Mouse (Mus musculus) spleen, adult 2 months (tissue): ENCODE data around the gene Olfr315. TPM values are rescaled to one million over a fixed set of nuclear protein-coding genes. Genes with fewer than 3 reads are reported as not detected.
"Not testable (repeated sequence)": the region's sequence is repeated elsewhere in the genome, so short reads cannot be mapped to it uniquely, and the experiment has no call there.

Source experiments
- DNase-seq, 2 experiments: peaks; one replicate each; pipeline versions ENCODE4 v3.0.0 to v3.0.0-alpha.2; 2012 to 2021; ENCODE audit warnings: low spot score in 2 of 2, low read depth in 1 of 2
- H3K27ac ChIP-seq: fragments of 200-500 bp; 2 replicates; pipeline ENCODE4 v1.5.1; 2012; ENCODE audit warnings: low read length, inconsistent platforms; ENCODE audit not compliant: insufficient read depth
- H3K27me3 ChIP-seq: fragments of 200-500 bp; 2 replicates; pipeline ENCODE4 v1.6.1; 2012; ENCODE audit warnings: mild to moderate bottlenecking, moderate library complexity, low read length, inconsistent platforms; ENCODE audit not compliant: control insufficient read depth, insufficient read depth
- H3K36me3 ChIP-seq: fragments of 200-500 bp; 2 replicates; pipeline ENCODE4 v1.6.1; 2012; ENCODE audit warnings: mild to moderate bottlenecking, low read length, inconsistent platforms; ENCODE audit not compliant: control insufficient read depth, insufficient read depth
- H3K4me1 ChIP-seq: fragments of 200-500 bp; 2 replicates; pipeline ENCODE4 v1.6.1; 2011; ENCODE audit warnings: inconsistent platforms; ENCODE audit not compliant: control insufficient read depth, insufficient read depth, insufficient read length
- H3K4me3 ChIP-seq: fragments of 200-500 bp; 2 replicates; pipeline ENCODE4 v1.5.1; 2011; ENCODE audit warnings: mild to moderate bottlenecking, inconsistent platforms; ENCODE audit not compliant: insufficient read depth, insufficient read length; ENCODE audit errors: extremely low read depth
- CTCF ChIP-seq: fragments of 200-500 bp; IDR thresholded peaks from 2 replicates; pipeline ENCODE4 v1.5.1; 2011; ENCODE audit warnings: mild to moderate bottlenecking, inconsistent platforms; ENCODE audit not compliant: insufficient read depth, insufficient read length, insufficient replicate concordance; ENCODE audit errors: extremely low read depth
- POLR2A ChIP-seq: fragments of 200-500 bp; IDR thresholded peaks from 2 replicates; pipeline ENCODE4 v1.6.1; 2011; ENCODE audit warnings: low read depth, low read length, inconsistent platforms
- WGBS: fragments of 180-500 bp; shearing (Covaris S2); methylation state at CpG from one replicate; pipeline ENCODE4 v1.1.7; 2018; 5-methylcytosine and 5-hydroxymethylcytosine counted together
- polyA plus RNA-seq: library from polyadenylated mRNA; depleted of rRNA; stranded (reverse); fragments of >200 nt; gene quantifications from 2 replicates; pipeline ENCODE4 v1.2.3, GENCODE M21; 2012; rRNA removed

The Olfr315 gene
- not detected in 2 replicates for polyA plus RNA-seq

DNA sequence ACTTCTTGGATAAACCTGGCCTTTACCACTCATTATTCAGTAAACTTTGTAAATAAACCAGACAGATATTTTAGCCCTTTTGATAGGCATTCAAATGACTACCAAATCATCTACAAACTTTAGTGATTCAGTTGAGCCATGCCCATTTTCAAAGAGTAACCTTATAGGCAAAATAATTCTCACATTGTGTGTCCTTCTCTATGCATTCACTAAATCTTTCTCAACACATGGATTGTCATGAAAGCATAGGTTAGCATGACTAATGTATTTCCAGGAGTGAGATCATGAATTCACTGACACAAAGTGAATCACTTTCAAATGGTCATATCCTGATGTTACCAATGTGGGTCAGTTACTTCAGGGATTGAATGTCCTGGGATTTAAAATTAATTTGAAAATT, at the start of gene Olfr315:
TSS of gene Olfr315 (plus strand) at position 301 of the 400 bp plus-strand sequence.
- Histone ChIP-seq H3K27me3 (no peaks in the 10 kb centered on the region), H3K4me3 (no peak within 1 kb of the TSS), H3K27ac (no peak within 1 kb of the TSS), H3K36me3 (no peaks in the 10 kb centered on the region), H3K4me1 (no peaks in the 10 kb centered on the region)
- TF ChIP-seq POLR2A = no peak
- no peak for TF ChIP-seq CTCF
- DNase-seq = no peak

DNA sequence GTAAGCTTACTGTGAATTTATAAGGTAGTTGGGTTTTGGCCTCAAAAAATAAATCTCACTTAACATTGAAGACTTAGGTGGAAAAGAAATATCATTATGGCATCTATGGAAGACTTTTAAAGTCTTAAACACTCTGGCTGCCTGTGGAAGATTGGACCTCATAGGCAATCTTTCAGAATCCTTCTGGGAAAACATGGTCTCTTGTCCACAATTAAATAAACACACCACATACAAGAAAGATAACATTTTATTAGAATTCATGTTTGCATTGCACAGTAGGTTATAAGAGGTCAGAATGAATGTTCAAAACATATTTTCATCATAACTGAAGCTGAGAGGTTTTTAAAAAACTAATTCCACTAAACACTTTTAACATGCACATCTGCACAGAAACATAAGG, 49.1 kb upstream of the Olfr315 start, which contains the start of gene Olfr318:
TSS of gene Olfr318 (minus strand) at position 101 of the 400 bp plus-strand sequence.
- no peak within 1 kb of the TSS for H3K27ac ChIP-seq

DNA sequence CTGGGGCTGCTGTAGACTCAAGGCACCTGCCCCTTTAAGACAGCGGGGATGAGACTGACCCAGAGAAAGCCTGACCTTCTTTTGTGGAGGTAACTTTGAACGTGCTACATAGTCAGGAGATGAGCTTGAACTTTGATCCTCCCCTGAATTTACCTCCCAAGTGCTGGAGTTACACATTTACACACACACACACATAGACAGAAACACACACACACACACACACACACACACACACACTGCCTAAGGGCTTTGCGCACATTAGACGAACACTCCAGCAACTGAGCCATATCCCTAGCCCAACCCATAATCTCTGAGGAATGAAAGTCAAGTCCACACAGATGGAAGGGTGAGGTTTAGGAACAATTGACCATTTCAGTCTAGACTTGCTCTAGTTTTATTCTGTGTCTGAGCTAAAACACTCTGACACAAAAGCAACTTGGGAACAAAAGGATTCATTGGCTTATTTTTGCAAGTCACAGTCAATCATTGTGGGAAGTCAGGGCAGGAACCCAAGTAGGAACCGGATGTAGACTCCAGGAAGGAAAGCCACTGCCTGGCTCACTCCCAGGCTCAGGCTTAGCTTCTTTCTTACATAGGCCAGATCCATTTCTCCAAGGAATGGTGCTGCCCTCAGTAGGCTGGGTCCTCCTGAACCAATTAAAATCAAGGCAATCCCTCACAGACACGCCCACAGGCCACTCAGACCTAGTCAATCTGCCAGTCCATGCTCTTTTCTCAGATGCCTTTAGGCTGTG, 44.9 kb upstream of the Olfr315 start:
- H3K36me3 ChIP-seq, DNase-seq, H3K27me3 ChIP-seq, H3K4me3 ChIP-seq, H3K4me1 ChIP-seq, H3K27ac ChIP-seq: not testable (repeated sequence)
- WGBS = 79% methylated on average over 6 of the region's 6 CpGs

More for the DNA sequence above, 49.1 kb upstream of the Olfr315 start, which contains the start of gene Olfr318:
- Histone ChIP-seq H3K4me3 (no peak within 1 kb of the TSS), H3K4me1 (no peaks in the 10 kb centered on the region), H3K36me3 (no peaks in the 10 kb centered on the region), H3K27me3 (no peaks in the 10 kb centered on the region)
- DNase-seq = no peak
- TF ChIP-seq CTCF (no peak), POLR2A (no peak)

DNA sequence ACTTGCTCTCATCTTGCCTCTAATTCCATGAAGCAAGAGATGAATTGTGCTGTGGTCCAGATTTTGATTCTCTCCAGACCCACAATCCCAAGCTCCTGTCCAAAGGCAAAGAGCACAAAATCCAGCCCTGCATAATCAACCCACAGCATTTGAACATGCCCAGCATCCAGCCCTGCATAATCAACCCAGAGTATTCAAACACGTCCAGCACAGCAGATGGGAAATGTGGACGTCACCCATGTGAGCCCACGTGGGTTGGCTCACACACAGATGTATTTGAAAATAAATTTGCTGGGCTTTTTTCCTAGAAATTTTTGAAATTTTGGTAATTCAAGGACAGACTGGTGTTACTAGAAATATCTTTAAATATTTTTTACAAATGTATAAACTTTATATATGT, 39.6 kb upstream of the Olfr315 start:
- 56% methylated on average over 3 of the region's 3 CpGs for WGBS
- H3K4me1 ChIP-seq = no peaks in the 10 kb centered on the region
- no peak overlapping the region for H3K4me3 ChIP-seq
- no peaks in the 10 kb centered on the region for H3K36me3 ChIP-seq
- no peaks in the 10 kb centered on the region for H3K27me3 ChIP-seq
- H3K27ac ChIP-seq = no peak overlapping the region
- no peak for TF ChIP-seq POLR2A
- no peak for TF ChIP-seq CTCF
- no peak for DNase-seq

DNA sequence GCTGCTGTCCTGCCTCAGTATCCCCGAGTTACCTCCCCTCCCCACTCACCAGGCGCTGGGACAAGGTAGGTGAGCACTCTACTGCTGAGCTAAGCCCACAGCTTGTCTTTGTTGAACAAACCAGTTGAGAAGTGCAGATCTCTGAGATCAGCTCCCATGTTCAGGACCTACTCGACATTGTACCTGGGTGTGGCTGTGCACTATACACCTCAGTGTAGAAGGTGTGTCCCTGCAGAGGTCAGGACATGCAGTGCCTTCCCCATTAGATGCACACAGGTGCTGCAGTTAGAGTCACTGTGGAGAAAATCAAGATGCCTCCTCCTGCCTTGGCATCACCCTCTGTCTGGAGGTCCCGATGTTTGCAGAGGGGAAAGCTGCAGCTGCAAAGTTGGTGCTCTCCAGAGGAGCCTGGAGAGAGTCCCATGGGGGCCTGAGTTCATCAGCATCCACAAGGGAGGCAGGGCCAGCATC, 34.2 kb upstream of the Olfr315 start, which contains the start of gene Olfr317:
TSS of gene Olfr317 (minus strand) at position 421 of the 471 bp plus-strand sequence.
- 73% methylated on average over 4 of the region's 4 CpGs for WGBS
- Histone ChIP-seq H3K4me1 (no peaks in the 10 kb centered on the region), H3K27me3 (no peaks in the 10 kb centered on the region), H3K36me3 (no peaks in the 10 kb centered on the region), H3K4me3 (no peak within 1 kb of the TSS), H3K27ac (no peak within 1 kb of the TSS)
- TF ChIP-seq POLR2A = no peak
- no peak for TF ChIP-seq CTCF
- DNase-seq = no peak

DNA sequence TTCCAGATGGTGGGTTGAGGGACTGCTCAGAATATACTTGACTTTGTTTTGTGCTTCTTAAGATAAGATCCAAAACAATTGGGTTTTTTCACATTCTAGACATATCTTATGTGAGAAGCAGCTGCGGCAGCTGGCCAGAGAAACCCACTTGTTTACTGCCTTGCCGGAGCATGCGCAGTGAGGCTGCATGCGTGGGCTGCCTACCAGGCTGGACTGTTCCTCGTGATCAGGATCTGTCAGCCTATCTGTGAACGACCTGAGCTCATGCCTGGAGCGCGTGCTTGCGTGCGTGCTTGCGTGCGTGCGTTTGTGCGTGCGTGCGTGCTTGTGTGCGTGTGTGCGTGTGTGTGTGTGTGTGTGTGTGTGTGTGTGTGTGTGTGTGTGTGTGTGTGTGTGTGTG, 21.9 kb upstream of the Olfr315 start:
- not testable (repeated sequence) for DNase-seq, H3K4me3 ChIP-seq, H3K27me3 ChIP-seq, H3K4me1 ChIP-seq, H3K27ac ChIP-seq, H3K36me3 ChIP-seq
- 74% methylated on average over 18 of the region's 18 CpGs for WGBS

DNA sequence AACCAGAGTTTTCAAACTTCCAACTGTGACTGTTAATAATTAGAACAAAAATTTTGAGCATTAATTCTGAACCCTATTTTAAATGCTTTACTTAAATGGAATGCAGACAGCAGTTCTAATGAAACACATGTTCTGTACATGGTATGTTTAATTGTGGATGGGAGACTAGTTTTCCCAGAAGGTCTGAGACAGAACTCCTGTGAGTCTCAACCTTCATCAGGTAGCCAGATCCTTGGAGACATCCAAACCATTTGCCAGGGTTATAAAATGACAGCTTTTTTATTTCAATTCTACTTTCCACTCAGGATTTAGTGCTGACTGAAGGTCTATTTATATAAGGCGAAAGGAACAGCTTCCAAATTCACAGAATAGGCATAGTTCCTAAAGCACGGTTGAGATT, 20.6 kb upstream of the Olfr315 start, which contains the start of gene Olfr316:
TSS of gene Olfr316 (plus strand) at position 301 of the 400 bp plus-strand sequence.
- no peak for TF ChIP-seq CTCF
- no peak for TF ChIP-seq POLR2A
- Histone ChIP-seq H3K4me3 (no peak within 1 kb of the TSS), H3K27me3 (no peaks in the 10 kb centered on the region), H3K36me3 (no peaks in the 10 kb centered on the region), H3K4me1 (no peaks in the 10 kb centered on the region), H3K27ac (no peak within 1 kb of the TSS)
- no peak for DNase-seq
- 87% methylated on average over 2 of the region's 2 CpGs for WGBS
